Mouse (Mus musculus): ENCODE measurements around the gene Tmem40.
A peak's percentile ranks its signal among the peaks of the same experiment; 100 is the strongest.

Tmem40 gene

DNA sequence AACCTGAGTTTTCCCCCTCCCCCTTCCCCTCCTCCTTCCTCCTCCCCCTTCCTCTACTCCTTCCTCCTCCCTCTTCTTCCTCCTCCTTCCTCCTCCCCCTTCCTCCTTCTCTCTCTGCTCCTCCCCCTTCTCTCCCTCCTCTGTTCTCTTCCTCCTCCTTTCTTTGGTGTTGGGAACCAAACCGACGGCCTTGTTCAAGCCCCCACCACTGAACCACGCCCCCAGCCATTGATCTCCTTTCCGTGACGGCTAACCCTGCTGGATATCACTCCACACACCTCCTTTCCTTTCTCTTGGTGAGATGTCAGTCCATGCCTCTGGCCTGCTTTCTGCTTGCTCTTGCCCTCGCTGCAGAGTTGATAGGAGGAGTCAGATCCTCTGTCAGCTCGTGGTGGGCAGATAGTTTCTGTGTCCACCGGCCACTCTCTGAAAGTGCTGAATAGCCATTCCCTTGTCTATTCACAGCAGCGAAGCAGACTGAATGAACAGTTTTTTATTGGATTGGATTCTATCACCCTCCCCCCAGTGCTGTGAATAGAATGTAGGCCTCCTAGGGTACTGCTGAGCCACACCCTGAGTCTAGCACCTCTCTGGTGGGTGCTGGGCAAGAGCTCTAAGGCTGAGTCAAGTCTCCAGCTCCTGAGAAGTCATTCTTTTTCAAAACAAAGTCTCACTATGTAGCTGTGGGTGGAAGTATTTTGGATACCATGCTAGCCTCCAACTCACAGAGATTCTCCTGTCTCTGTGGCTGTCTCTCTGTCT is at the start of gene Tmem40:
Gene Tmem40 (minus strand): TSS at position 416 of the 762 bp plus-strand sequence.
- peak; percentile 92 for DNase-seq (ENCODE audit: low read depth, low spot score)

DNA sequence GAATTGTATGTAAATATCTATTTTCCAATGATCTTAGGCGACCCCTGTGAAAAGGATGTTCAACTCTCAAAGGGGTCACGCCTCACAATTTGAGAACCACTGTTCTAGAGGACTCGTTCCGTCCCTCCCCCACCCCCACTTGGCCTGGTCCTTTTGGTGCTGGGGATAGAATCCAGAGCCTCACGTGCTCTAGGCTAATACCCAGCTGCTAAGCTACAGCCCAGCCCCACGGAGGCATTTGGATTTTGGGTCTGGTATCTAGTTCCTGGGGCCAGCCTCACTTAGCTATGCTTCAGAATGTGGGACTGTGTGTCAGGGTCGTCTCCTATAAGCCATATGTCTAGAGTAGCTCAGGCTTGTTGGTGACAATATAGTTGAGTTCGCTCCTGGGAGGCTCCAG is 49.4 kb upstream of the Tmem40 start:
- peak; percentile 80 for DNase-seq (ENCODE audit: low read depth, low spot score)

DNA sequence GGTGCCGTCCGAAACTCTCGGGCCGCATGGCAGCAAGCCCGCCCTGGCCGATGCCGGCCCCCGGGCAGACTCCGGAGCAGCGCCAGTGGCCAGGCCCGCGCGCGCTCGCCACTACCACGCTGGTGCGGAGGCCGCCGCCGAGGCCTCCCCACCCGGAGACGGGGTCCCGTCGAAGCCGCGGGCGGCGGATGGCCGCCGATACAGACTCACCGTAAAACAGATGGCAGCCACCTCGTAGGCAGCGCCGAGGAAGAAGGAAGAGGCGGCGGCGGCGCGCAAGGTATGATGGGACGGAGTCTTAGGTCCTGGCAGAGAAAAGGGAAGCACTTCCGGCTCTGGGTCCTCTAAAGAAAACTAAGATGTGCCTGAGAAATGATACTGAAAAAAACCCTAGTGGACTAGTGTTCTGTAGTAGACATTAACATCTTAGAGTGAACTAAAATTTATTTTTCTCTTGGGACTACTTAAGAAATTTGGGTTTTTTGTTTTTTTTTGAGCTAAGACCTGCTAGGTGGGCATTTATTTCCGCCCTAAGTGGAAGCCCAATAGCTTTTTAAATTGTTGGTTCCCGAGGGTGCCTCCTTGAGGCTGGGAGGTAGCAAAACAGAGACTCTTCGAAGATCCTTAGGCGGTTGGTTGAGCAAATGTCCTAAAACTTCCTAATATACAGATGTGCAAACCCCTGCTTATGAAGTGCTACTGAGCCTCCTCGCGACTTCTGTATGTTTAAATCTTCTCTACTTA is 46.5 kb upstream of the Tmem40 start, which contains the start of gene Rpl32:
Gene Rpl32 (minus strand): TSS at position 260 of the 744 bp plus-strand sequence.
- peak; percentile 93 for DNase-seq (ENCODE audit: low read depth, low spot score)

DNA sequence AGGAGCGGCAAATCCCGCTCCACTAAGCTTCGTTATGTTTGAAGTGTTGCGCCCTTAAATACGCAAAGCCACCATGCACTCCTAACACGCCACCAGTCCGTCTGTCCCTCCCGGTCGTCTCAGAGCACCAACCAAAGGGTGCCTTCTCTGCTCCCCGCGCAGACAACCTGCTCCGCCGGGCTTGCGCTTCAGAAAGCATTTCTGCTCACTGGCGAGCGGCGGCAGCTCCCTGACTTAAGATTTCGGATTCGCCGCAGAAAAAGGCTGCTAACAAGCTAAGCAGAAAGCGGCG is 45.9 kb upstream of the Tmem40 start:
- no peak for DNase-seq (ENCODE audit: low read depth, low spot score)

DNA sequence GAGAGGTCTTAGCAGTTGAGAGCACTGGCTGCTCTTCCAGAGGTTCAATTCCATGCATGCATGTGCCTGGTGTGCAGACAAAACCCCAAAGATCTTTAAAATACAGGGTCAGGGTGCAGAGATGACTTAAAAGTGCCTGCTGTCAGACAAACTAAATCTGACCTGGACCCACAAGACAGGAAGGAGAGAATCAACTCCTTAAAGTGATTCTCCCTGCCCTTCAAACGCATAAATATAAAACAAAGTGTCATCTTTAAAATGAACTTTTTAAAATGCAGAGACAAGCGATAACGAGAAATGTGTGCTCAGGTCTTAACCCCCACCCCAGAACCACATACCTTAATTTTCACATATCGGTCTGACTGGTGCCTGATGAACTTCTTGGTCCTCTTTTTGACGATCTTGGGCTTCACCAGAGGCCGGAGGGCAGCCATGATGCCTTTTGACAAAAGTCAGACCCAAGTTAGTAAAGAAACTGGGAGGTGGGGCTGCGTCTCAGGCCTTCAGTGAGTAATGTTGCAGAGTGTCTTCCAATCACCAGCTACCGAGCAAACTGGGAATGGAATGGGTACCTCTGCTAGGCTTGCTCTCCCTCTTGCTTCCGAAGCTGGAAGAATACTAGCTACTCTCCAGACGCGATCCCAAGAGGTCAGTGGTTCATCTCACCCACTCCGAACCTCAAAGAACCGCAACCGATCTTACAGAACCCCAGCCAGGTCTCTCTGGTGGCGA is 45.4 kb upstream of the Tmem40 start:
- no peak for DNase-seq (ENCODE audit: low read depth, low spot score)

DNA sequence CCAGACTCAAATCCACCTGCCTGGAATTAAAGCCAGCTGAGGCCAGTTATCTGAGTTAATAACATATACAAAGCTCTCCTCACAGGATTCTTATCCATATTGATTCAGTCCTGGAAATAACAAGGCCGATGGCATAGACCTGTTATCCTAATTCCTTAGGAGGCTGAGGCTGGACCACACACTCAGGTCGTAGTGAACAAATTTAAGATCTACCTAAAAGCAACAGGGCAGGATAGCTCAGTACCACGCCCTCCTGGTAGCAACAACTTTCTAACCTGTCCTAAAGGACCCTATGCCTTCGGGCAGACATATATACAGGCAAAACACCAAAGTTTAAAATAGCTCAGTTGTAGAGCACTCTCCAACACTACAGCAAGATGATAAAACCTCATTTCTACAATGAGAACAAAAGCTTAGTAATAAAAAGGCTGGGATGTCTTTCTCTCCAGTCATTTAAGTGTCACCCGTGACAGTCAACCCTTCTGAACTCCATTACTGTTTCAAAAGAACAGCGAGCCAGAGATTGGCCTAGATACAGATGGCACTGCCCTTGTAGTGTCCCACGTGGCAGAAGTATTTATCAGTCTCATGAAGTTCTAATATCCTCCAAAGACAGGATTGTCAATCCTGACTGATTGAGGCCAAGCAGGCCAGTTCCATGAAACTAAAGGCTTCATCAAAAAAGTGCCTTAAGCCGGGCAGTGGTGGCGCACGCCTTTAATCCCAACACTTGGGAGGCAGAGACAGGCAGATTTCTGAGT is 42.4 kb upstream of the Tmem40 start:
- DNase-seq (ENCODE audit: low read depth, low spot score): peak; percentile 64

DNA sequence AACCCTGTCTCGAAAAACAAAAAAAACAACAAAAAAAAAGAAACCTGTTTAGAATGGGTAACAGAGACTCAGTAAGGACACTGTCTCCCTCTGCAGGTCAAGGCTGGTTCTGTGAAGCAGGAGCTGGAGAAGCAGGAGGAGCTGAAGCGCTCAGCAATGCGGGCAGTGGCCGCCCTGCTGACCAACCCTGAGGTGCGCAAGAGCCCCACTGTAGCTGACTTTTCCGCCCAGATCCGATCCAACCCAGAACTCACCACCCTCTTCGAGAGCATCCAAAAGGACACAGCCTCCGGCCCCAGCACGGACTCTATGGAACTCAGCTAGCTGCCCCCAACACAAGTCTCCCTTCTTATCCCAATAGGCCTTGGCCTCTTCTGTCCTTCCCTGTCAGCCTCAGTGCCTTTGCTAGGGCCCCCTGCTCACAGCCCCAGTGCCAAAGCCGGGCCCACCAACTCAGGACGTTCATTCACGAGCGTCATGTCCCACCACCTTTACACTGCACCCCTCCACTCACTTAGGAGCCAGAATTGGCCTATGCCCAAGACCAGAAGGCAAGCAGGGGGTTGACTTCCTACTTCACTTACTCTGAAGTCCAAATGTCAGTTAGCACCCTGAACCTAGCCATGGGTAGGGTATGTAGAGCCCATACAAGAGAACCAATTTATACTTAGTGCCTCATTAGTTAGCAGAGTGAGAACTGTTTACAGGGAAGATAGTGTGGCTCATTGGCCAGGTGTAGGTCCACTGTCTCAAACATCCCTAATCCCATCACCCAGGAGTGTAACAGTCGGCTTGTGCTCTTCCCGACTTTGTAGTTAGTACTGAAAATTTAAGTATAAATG is 41.6 kb upstream of the Tmem40 start:
- DNase-seq (ENCODE audit: low read depth, low spot score): peak; percentile 87

DNA sequence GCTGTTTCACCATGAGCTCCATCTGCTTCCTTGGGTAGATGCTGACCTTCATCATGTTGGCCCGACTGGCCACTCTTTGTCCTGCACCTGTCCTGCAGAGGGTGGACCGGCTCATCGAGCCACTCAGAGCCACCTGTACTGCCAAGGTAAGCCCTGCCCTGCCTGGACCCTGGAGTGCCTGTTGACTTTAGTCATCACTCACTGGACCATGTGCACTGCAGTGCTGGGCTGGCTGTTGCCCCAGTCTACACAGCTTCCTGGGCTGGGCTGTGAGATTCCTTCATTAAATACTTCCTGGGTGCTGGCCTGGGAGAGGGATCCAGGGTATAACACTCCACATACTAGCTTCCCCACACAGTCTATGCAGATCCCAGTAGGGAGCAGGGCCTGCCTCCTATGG is 39.6 kb upstream of the Tmem40 start:
- DNase-seq (ENCODE audit: low read depth, low spot score): no peak

DNA sequence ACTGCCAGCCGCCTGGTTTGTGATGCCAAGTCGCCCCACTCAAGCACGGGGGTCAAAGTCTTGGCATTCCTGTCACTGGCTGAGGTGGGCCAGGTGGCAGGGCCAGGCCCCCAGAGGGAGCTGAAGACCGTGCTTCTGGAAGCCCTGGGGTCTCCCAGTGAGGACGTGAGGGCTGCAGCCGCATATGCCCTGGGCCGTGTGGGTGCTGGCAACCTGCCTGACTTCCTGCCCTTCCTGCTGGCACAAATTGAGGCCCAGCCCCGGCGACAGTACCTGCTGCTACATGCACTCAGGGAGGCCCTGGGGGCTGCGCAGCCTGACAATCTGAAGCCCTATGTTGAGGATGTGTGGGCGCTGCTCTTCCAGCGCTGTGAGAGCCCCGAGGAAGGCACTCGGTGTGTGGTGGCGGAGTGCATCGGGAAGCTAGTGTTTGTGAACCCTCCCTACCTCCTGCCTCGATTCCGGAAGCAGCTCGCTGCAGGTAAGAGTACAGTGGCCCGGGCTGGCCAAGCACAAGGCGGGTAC is 30.5 kb upstream of the Tmem40 start:
- no peak for DNase-seq (ENCODE audit: low read depth, low spot score)

DNA sequence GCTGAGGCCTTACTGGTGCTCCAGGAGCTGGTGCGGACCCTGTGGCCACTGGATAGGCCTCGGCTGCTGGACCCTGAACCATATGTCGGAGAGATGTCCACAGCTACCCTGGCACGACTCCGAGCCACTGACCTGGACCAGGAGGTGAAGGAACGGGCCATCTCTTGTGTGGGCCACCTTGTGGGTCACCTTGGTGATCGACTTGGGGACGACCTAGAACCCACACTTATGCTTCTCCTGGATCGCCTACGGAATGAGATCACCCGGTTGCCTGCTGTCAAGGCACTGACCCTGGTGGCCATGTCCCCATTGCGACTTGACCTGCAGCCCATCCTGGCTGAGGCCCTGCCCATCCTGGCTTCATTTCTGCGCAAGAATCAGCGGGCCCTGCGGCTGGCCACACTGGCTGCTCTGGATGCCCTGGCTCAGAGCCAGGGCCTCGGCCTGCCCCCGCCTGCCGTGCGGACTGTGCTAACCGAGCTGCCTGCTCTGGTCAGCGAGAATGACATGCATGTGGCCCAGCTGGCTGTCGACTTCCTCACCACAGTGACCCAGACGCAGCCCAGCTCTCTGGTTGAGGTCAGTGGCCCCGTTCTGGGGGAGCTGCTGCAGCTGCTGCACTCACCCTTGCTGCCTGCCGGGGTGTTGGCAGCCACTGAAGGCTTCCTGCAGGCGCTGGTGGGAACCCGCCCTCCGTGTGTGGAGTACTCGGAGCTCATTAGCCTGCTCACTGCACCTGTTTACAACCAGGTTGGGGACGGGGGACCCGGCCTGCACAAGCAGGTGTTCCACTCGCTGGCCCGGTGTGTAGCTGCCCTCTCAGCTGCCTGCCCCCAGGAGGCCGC is 29.9 kb upstream of the Tmem40 start:
- no peak for DNase-seq (ENCODE audit: low read depth, low spot score)

DNA sequence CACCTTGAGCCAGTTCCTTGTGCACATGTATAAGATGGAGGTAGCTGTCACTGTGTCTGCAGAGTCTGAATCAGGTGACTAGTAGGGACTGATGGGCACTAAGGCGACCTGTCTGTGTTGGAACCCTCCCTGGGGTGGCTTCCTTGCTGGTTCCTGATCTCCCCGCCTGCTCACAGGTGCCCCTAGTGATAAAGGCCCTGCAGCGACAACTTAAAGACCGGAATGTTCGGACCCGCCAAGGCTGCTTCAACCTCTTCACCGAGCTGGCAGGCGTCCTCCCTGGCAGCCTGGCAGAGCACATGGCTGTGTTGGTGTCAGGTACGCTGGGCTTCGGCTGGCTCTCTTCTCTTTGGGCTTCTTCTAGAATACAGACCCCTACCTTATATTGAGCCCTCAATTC is 28.8 kb upstream of the Tmem40 start:
- peak; percentile 50 for DNase-seq (ENCODE audit: low read depth, low spot score)

DNA sequence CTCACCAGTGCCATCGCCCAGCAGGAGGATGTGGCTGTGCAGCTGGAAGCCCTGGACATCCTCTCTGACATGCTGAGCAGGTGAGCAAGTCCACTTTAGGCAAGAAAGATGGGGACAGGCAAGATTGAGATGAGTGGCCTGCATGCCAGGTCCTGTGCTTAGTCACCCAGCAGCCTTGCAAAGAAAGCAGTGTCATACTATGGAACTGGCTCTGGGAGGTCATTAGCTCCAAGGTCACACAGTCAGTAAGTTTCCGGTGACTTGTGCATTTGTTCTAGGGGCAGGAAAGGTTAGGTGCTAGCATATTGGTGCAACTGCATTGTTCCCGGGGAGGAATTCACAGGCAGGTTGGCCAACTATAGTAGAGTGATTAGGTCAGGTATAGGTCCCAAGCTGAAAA is 20.6 kb upstream of the Tmem40 start:
- DNase-seq (ENCODE audit: low read depth, low spot score): peak; percentile 61

DNA sequence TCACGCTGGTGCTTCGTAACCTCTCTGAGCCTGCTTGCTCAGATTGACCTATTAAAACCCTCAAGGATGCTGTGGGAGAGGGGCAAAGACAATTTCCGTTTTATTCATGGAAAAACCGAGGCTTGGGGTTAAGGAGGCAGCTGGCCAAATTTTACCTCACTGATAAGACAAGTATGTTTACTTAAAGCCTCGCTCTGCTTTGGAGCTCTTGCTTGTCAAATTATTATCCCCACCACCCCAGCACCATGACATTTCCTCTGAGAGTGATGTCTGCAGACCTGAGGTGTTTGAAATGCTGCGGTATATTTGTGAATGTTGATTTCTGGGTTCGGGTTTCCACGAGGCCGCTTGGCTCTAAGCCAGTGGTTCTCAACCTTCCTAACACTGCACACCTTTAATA is 14.2 kb upstream of the Tmem40 start:
- no peak for DNase-seq (ENCODE audit: low read depth, low spot score)

DNA sequence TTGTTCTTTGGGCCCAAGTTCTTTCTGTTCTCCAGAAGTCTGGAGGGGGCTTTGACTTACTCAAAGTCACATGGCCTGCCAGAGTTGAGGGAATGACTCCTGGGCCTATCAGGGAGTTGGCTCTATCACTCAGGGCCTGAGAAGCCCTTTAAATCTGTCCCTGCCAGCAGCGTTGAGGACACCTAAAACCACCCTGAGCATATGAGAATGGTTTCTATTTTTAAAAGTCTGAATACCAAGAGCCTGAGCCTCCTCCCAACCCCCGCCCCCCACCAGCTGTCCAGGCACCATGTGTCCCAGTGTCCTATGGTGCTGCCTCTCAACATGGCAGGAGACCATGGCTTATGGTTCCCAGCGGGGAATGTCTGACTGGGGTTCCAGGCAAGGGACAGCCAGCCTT is 13.6 kb upstream of the Tmem40 start:
- no peak for DNase-seq (ENCODE audit: low read depth, low spot score)

DNA sequence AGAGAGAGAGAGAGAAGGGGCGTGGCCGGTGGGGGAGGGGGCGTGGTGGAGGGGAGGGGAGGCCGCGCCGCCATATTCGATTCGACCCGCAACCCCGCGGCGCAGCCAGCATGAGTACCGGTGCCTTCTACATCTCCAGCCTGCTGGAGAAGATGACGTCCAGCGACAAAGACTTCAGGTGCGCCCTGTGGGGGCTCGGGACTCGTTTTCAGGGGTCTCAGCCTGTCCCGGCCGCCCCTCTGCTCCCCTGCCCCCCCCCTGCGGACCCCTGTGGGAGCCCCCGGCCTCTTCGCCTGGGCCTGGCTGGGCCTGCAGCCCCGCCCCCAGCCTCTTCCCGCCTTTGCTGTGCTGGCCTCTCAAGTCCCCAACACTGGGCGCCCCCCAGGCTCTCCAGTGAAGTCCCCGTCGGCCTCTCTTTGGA is 12.3 kb upstream of the Tmem40 start, which contains the start of gene Cand2:
Gene Cand2 (plus strand): TSS at position 38 of the 421 bp plus-strand sequence.
- DNase-seq (ENCODE audit: low read depth, low spot score): peak; percentile 82

DNA sequence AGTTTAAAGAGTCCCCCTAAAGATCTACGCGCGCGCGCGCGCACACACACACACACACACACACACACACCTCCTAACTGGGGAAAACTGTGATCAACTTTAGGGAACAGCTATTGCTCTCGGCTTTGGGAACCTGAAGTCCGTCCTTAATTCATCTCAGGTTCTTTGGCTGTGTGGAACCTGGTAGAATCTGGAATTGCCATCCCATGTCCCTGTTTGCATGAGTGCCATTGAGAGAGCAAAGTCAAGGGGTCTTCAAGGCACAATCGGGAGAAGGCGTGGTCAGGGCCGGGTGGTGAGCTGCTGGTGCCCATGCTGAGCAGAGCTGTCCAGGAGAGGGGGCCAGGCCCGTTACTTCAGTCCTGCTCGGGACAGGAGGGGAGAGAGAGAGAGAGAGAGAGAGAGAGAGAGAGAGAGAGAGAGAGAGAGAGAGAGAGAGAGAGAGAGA is 11.8 kb upstream of the Tmem40 start:
- peak; percentile 64 for DNase-seq (ENCODE audit: low read depth, low spot score)

DNA sequence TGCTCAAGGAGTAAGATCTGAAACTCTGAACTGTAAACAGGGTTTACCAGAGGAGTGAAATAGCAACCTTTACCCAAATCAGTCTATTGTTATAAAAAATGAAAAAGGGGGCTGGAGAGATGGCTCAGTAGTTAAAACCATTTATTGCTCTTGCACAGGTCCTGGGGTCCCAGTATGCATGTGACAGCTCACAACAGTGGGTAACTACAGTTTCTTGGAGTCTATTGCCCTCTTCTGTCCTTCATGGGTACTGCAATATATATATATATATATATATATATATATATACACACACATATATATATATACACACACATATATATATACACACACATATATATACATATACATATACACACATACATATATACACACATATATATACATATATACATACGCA is 10.4 kb upstream of the Tmem40 start:
- peak; percentile 63 for DNase-seq (ENCODE audit: low read depth, low spot score)

DNA sequence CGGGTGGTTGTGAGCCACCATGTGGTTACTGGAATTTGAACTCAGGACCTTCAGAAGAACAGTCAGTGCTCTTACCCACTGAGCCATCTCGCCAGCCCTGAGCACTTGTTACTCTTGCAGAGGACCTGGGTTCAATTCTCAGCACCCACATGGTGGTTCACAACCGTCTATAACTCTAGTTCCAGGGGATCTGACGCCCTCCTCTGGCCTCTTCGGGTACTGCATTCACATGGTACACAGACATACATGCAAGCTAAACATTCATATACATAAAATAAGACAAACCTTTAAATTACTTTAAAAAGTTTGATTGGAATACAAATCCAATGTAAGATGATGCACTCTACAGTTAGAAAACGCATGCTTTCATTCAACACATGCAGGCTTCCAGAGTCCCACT is 10.0 kb upstream of the Tmem40 start:
- DNase-seq (ENCODE audit: low read depth, low spot score): peak; percentile 55

DNA sequence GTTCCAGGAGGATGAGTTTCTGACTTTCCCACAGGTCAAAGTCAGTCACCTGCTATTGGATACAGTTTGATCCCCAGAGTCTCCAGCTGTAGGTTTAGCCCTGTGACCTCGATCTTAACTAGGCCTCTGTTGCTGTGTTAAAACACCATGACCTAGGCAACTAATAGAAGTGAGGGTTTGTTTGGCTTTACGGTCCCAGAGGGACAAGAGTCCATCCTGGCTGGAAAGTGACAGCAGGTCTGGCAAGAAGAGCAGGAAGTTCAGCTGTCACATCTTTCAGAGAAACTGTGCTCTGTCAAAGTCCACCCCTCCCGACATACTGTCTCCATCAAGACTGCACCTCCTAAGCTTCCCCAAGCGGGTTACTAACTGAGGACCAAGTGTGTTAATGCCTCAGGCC is 8.6 kb upstream of the Tmem40 start:
- no peak for DNase-seq (ENCODE audit: low read depth, low spot score)
